Mouse (Mus musculus) embryonic fibroblast, embryonic 13.5 days (primary cell): Measurements from ENCODE around the gene Crb3. TPM values are rescaled to one million over a fixed set of nuclear protein-coding genes. Genes with fewer than 3 reads are reported as not detected.

ENCODE experiments used
- H3K27ac ChIP-seq: 2 replicates; pipeline ENCODE4 v1.5.1; 2012; ENCODE audit warnings: low read length, control low read depth, inconsistent platforms; ENCODE audit not compliant: insufficient read depth
- H3K4me1 ChIP-seq: 2 replicates; pipeline ENCODE4 v1.6.1; 2011; ENCODE audit warnings: low read length; ENCODE audit not compliant: control insufficient read depth, insufficient read depth
- H3K4me3 ChIP-seq: 2 replicates; pipeline ENCODE4 v1.5.1; 2011; ENCODE audit warnings: mild to moderate bottlenecking, control low read depth, low read length; ENCODE audit not compliant: insufficient read depth
- CTCF ChIP-seq: IDR thresholded peaks from 2 replicates; pipeline ENCODE4 v1.5.1; 2011; ENCODE audit warnings: mild to moderate bottlenecking, control low read depth, low read length, moderate library complexity, borderline replicate concordance; ENCODE audit not compliant: insufficient read depth
- POLR2A ChIP-seq: IDR thresholded peaks from 2 replicates; pipeline ENCODE4 v1.6.1; 2011; ENCODE audit warnings: low read depth, mild to moderate bottlenecking, control low read depth, low read length, moderate library complexity
- polyA plus RNA-seq: library from polyadenylated mRNA; stranded (reverse); fragments of >200 nt; gene quantifications from 2 replicates; pipeline ENCODE4 v1.2.4, GENCODE M21; 2011; ENCODE audit warnings: low read depth; ENCODE audit not compliant: missing spikeins, insufficient read length

Gene Crb3
- polyA plus RNA-seq, 1 experiment: not detected

DNA sequence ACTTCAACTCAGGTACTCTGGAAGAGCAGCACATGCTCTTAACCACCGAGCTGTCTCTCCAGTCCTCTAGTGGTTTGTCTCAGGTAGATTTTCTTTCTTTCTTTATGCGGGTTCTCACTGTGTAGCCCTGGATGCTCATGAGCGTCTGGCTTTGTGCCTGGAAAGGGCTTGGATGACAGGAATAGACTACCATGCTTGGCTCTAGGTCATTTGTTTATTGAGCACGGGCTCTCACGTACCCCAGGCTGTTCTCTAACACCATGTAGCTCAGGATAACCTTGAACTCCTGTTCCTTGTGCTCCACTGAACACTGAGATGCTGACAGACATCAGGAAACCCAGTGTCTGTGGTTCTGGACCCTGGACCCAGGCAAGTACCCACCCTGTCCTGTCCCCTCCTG is 23.6 kb downstream of the Crb3 start:
- TF ChIP-seq CTCF (no peak), POLR2A (no peak)
- no peak overlapping the region for H3K27ac ChIP-seq
- H3K4me1 ChIP-seq: no peaks in the 10 kb centered on the region
- H3K4me3 ChIP-seq: no peak overlapping the region

DNA sequence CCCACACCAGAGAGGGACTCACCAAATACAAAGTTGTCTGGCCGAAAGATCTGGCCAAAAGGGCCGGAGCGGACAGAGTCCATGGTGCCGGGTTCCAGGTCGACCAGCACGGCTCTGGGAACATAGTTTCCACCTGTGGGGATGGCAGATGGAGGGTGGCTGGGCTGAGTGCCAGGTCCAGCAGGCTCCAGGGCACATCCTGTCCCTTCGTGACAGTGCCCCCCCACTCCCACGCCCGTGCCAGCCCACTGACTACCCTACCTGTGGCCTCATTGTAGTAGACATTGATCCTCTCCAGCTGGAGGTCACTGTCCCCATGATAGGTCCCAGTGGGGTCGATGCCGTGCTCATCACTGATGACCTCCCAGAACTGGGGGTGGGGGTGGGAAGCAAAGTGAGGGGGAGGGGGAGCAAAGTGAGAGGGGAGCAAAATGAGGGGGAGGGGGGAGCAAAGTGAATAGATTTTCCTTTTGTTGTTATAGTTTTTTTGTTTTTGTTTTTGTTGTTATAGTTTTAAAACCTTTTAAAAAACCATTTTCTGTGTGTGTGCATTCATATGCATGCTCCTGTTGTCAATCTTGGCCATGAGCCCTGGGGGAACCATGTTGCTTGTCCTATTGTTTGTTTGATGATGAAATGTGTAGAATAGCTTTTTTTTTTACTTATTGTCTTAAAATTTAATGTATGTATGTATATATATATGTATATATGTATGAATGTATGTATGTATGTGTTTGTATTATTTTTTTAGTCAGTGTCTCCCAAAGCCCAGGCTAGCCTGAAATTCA is 27.3 kb downstream of the Crb3 start:
- no peaks in the 10 kb centered on the region for H3K4me1 ChIP-seq
- TF ChIP-seq POLR2A: no peak
- no peak for TF ChIP-seq CTCF
- H3K4me3 ChIP-seq: no peak overlapping the region
- H3K27ac ChIP-seq: no peak overlapping the region

DNA sequence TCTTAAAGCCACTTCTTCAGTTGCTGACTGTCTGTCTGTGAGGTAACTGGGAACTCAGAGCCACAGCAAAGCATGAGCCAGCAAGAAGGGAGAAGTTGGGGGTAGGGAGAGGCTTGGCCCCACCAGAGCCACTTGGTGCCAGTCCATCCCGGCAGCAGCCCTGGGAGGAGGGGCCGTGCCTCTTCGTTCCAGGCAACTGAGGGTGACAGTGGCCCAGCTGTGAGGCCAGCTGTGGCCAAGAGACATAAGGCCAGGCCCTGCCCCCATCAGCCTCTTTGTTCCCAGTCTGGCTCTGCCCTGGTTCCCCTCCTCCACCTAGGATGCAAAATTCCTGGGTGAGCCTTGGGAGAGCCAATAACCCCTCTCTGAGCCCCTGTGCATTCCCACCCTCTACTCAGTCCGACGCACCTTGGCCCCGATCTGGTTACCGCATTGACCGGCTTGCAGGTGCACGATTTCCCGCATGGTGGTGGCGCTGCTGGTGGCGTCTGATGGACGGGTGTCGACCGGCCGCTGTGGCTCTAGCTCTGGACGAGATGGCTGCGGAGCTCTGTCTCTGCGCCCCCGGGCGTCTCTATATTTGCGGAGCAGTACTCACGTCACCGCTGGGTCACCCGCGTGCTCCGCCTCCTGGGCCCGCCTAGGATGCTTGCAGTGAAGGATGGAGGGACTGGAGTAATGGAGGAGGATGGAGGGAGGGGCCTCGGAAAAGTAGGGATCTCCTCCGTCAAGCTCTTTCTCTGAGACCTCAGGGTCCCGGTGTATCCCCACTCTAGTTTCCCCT is 28.3 kb downstream of the Crb3 start, which contains the start of gene Tubb4a:
TSS of gene Tubb4a (minus strand) at position 734 of the 784 bp plus-strand sequence.
- no peak for TF ChIP-seq POLR2A
- TF ChIP-seq CTCF: no peak
- Histone ChIP-seq H3K27ac (no peak within 1 kb of the TSS), H3K4me1 (no peaks in the 10 kb centered on the region), H3K4me3 (peak within 1 kb of the TSS; percentile 24; the same call in 1 of the 2 replicates)

DNA sequence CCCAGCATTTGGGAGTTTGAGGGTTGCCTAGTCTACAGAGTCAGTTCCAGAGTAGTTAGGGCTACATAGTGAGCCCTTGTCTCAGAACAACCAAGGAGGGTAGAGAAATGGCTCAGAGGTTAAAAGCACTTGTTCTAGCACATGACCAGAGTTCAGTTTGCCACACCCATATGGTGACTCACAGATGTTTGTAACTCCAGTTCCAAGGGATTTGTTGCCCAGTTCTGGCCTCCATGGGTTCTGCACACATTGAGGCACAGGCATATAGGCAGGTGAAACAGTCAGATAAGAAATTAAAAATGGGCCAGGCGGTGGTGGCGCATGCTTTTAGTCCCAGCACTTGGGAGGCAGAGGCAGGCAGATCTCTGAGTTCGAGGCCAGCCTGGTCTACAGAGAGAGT is 35.3 kb downstream of the Crb3 start:
- TF ChIP-seq CTCF (no peak), POLR2A (no peak)
- no peaks in the 10 kb centered on the region for H3K4me1 ChIP-seq
- H3K27ac ChIP-seq: no peak overlapping the region
- H3K4me3 ChIP-seq: no peak overlapping the region

DNA sequence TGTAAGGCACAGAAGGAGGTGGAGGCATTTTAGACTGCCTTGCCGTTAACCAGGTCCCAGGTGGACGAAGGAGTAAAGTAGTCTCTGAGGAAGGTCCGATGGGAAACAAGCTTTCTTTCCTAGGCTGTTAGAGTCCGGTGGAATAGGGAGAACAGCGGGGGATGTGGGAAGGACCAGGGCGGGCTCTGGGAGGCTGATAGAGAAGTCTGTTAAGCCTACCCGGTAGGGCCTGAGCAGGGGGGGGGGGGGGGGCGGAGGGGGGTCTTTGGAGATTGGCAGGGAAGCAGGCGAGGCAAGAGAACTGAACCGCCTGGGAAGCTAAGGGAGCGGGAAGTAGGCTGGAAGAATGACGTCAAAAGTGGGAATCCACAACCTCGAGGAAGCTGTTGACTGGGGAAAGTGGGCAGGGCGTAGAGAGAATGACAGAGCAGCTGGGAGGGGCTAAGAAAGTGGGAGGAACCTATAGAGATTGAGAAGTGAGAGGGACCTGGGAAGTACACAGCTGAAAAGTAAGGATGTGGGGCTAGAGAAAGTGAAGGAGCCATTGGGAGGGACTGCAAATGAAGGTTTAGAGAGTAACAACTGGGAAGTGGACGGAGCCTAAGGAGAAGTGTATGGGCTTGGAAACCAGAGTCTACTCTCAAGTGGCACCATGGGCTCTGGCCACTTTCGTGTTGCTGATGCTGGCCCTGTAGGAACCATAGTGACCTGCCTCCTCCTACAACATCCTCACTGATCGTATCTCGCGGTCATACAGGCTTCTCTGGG is 37.1 kb downstream of the Crb3 start:
- Histone ChIP-seq H3K4me1 (no peaks in the 10 kb centered on the region), H3K4me3 (peak overlapping the region; percentile 6; the same call in 1 of the 2 replicates), H3K27ac (no peak overlapping the region)
- TF ChIP-seq CTCF (no peak), POLR2A (0 out of 2 replicates have a peak, but pooled peaks have one; percentile 32)

DNA sequence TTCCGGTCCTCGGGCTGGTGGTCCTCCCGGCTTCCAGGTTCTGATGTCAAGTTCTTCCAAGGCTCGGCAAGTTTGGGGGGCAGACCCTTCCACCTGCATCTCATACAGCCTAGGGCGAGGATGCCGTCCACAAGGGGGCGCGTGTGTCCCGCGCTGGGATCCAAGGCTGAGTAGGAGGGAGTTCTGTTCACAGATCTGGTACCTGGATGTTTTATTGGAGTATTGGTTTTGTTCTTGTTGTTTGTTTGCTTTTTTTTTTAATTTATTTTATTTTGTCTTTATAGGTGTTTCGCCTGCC is 37.7 kb downstream of the Crb3 start:
- peak overlapping the region; percentile 6; the same call in 1 of the 2 replicates for H3K4me3 ChIP-seq

DNA sequence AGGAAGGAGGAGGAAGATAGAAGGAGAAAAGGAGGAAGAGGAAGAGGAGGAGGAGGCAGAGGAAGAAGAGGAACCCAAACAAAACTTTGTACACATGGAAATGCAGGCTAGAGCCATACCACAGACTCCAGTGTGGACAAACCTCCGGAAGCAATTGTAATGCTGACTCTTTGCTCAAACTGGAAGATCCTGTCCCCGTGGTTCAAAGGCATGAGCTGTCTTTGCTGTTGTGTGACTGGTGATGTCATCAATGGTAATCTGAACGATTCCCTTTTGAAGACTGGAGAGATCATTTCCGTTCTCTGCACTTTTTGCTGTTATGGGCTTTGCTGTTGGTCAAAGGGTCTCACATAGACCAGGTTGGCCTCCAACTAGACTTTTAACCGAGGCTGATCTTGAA is 39.4 kb downstream of the Crb3 start:
- TF ChIP-seq CTCF (no peak), POLR2A (no peak)
- no peak overlapping the region for H3K27ac ChIP-seq
- no peaks in the 10 kb centered on the region for H3K4me1 ChIP-seq
- H3K4me3 ChIP-seq: no peak overlapping the region

More for the DNA sequence above, 37.7 kb downstream of the Crb3 start:
- Histone ChIP-seq H3K4me1 (no peaks in the 10 kb centered on the region), H3K27ac (no peak overlapping the region)
- TF ChIP-seq POLR2A (no peak), CTCF (peak; percentile 91)

DNA sequence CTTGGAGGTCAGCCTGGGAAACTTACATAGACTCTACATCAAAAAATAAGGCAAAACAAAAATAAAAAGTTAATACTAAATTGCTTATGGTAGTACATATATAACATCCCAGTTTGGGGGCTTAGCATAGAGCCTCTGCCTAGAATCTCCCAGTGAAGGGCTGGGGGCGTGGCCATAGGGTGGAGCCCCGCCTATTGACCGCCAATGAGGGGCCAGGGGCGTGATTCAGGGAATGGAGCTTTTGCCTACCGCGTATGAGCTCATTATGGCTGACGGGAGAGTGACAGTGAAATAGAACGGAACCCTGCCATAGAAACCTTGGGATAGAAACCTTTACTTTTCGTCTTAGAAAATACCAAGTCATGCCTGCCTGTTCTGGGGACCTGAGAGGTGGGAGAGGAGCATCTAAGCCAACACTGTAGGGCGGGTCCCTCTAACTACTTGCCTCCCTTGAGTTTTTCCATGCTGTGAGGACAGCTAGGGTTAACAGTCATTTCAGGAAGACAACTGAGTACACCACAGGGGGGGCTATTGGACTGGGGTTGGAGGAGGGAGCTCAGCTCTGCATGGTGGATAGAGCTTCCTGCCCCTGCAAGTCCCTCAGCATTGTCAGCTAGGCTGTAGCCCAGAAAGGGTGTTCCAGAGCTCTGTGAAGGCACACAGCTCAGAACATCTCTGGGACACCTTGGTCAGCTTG is 40.9 kb downstream of the Crb3 start:
- TF ChIP-seq CTCF (no peak), POLR2A (no peak)
- H3K27ac ChIP-seq: no peak overlapping the region
- H3K4me3 ChIP-seq: no peak overlapping the region
- H3K4me1 ChIP-seq: peaks cover 5% of the 10 kb centered on the region

DNA sequence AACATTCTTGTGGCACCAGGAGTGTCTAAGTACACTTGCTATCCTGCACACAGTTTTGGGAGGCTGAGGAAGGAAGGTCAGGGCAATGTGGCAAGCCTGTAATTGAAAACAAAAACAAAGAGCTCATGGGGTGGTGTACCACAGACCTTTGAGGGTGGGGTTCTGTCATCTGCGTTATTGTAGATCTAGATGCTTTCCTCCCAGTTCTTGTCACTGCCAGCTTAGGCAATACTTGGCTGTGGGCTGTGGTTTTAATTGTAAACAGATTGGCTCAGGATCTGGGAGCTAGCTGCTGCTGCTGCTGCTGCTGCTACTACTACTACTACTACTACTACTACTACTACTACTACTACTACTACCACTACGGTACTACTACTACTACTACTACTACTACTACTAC is 43.4 kb downstream of the Crb3 start:
- TF ChIP-seq POLR2A (no peak), CTCF (no peak)
- Histone ChIP-seq H3K27ac (no peak overlapping the region), H3K4me1 (peaks cover 7% of the 10 kb centered on the region), H3K4me3 (no peak overlapping the region)
